Mouse (Mus musculus): ENCODE results near the gene Htr1d.

- TF ChIP-seq ZNF384 (IDR thresholded peaks at IDR 0.05; ENCODE audit: low read depth, low read length), result peak; percentile 98
- TF ChIP-seq MAFK (IDR thresholded peaks at IDR 0.05; ENCODE audit: insufficient read depth, low read depth, low read length), result no peak
- TF ChIP-seq ZC3H11A (IDR thresholded peaks at IDR 0.05; ENCODE audit: borderline replicate concordance, low read depth, low read length), result no peak
- TF ChIP-seq CHD2 (IDR thresholded peaks at IDR 0.05; ENCODE audit: low read depth, low read length), result no peak
- TF ChIP-seq HCFC1 (IDR thresholded peaks at IDR 0.05; ENCODE audit: borderline replicate concordance, insufficient read depth, low read length), result no peak
Observed at GRCm38 (mm10) chr4:136469941-136470346, 46.6 kb downstream of the Htr1d start.
